Mouse (Mus musculus) adrenal gland, postnatal 4 days (tissue): ENCODE measurements around the gene Erich6. TPM values are rescaled to one million over a fixed set of nuclear protein-coding genes. Genes with fewer than 3 reads are reported as not detected.

Source experiments
- DNase-seq, 2 experiments: peaks; one replicate each; pipeline ENCODE4 v3.0.0; 2021 to 2022; ENCODE audit warnings: low spot score in 2 of 2, mixed read lengths in 2 of 2
- long read RNA-seq, 2 experiments: library from polyadenylated mRNA; stranded (forward); transcript quantifications; one replicate each; pipeline ENCODE4 v2.0.0; 2021
- total RNA-seq, 2 experiments: library from RNA; stranded (reverse); gene quantifications; 2 replicates each; pipeline ENCODE4 v1.2.3; 2021

Gene Erich6
- total RNA-seq, result not detected
- long read RNA-seq, experiment 1, result 0 reads
- long read RNA-seq, experiment 2, result 0 reads

- peak; percentile 8 to 11 for DNase-seq
These were observed at the start of gene Erich6 for GRCm38 (mm10) chr3:58636406-58637295. Gene Erich6 (minus strand): TSS chr3:58637207.

- DNase-seq, result no peak
These were observed 49.4 kb upstream of the Erich6 start for GRCm38 (mm10) chr3:58686206-58686921.

GRCm38 (mm10) chr3:58685396-58685795 lies 48.4 kb upstream of the Erich6 start:
- DNase-seq, result no peak

GRCm38 (mm10) chr3:58683346-58683745 lies 46.3 kb upstream of the Erich6 start:
- DNase-seq, result no peak

GRCm38 (mm10) chr3:58682336-58682735 lies 45.3 kb upstream of the Erich6 start:
- no peak for DNase-seq

GRCm38 (mm10) chr3:58681831-58682230 lies 44.8 kb upstream of the Erich6 start:
- no peak for DNase-seq

- no peak for DNase-seq
These were observed 44.1 kb upstream of the Erich6 start for GRCm38 (mm10) chr3:58680943-58681637.

- DNase-seq, result no peak
These were observed 43.0 kb upstream of the Erich6 start for GRCm38 (mm10) chr3:58679996-58680395.

- DNase-seq, result no peak
These were observed 41.9 kb upstream of the Erich6 start for GRCm38 (mm10) chr3:58678905-58679304.

GRCm38 (mm10) chr3:58678384-58678783 lies 41.4 kb upstream of the Erich6 start:
- DNase-seq, result no peak

GRCm38 (mm10) chr3:58677615-58678014 lies 40.6 kb upstream of the Erich6 start:
- no peak for DNase-seq

- DNase-seq, result no peak
These were observed 36.3 kb upstream of the Erich6 start for GRCm38 (mm10) chr3:58673295-58673694.

- no peak for DNase-seq
These were observed 35.6 kb upstream of the Erich6 start for GRCm38 (mm10) chr3:58672481-58673183.

- no peak for DNase-seq
These were observed 34.7 kb upstream of the Erich6 start for GRCm38 (mm10) chr3:58671616-58672250.

GRCm38 (mm10) chr3:58663970-58664369 lies 27.0 kb upstream of the Erich6 start:
- DNase-seq, result no peak

GRCm38 (mm10) chr3:58660636-58661035 lies 23.6 kb upstream of the Erich6 start:
- no peak for DNase-seq

- peak in 1 of 2 experiments; percentile 24 for DNase-seq
These were observed 20.3 kb upstream of the Erich6 start for GRCm38 (mm10) chr3:58657356-58657755.

GRCm38 (mm10) chr3:58655362-58656130 lies 18.5 kb upstream of the Erich6 start:
- DNase-seq, result peak in 1 of 2 experiments; percentile 28

- DNase-seq, result no peak
These were observed 16.9 kb upstream of the Erich6 start for GRCm38 (mm10) chr3:58653907-58654306.

- DNase-seq, result no peak
These were observed 13.3 kb upstream of the Erich6 start for GRCm38 (mm10) chr3:58650328-58650727.
